Mouse (Mus musculus): ENCODE measurements around the gene Mrpl40. TPM values are rescaled to one million over a fixed set of nuclear protein-coding genes. Genes with fewer than 3 reads are reported as not detected.

The Mrpl40 gene
- polyA plus RNA-seq, 1 experiment from 2014 or later = 57.8 TPM

GRCm38 (mm10) chr16:18822925-18823324 is 53.7 kb downstream of the Mrpl40 start:
- WGBS (ENCODE audit: insufficient replicate concordance) = 64% methylated on average over 4 of the region's 4 CpGs
- peaks cover 11% of the 10 kb centered on the region for H3K4me1 ChIP-seq (replicated peaks)

GRCm38 (mm10) chr16:18822356-18822755 is 54.3 kb downstream of the Mrpl40 start:
- H3K4me3 ChIP-seq (replicated peaks) = no peak overlapping the region
- no peak overlapping the region for H3K9ac ChIP-seq
- no peak overlapping the region for H3K27ac ChIP-seq (replicated peaks)
- H3K27me3 ChIP-seq = no peaks in the 10 kb centered on the region
- H3K9me3 ChIP-seq (replicated peaks) = no peaks in the 10 kb centered on the region
- H3K4me2 ChIP-seq = no peak overlapping the region
- no peak for ATAC-seq (ENCODE audit: insufficient read depth)
- H3K36me3 ChIP-seq (replicated peaks) = peaks cover 98% of the 10 kb centered on the region
- 30% methylated on average over 1 of the region's 1 CpGs for WGBS (ENCODE audit: insufficient replicate concordance)
- H3K4me1 ChIP-seq (replicated peaks) = peaks cover 11% of the 10 kb centered on the region

More at GRCm38 (mm10) chr16:18822925-18823324, 53.7 kb downstream of the Mrpl40 start:
- Histone ChIP-seq H3K36me3 (replicated peaks) (peaks cover 98% of the 10 kb centered on the region), H3K9ac (no peak overlapping the region), H3K4me2 (no peak overlapping the region), H3K9me3 (replicated peaks) (no peaks in the 10 kb centered on the region), H3K27me3 (no peaks in the 10 kb centered on the region), H3K4me3 (replicated peaks) (no peak overlapping the region), H3K27ac (replicated peaks) (no peak overlapping the region)
- ATAC-seq (ENCODE audit: insufficient read depth) = no peak

Other genes starting within 250 kb of the Mrpl40 start
- 3.5 and 3.6 TPM in 2 replicates for gene Sept5, start 246.9 kb downstream of the Mrpl40 start, polyA plus RNA-seq (2015; fragmentation: Nextera tagmentation; extraction: Ambion mirVana)
- gene Cldn5, start 100.0 kb downstream of the Mrpl40 start, polyA plus RNA-seq (2015; fragmentation: Nextera tagmentation; extraction: Ambion mirVana) = 8.4 and 8.5 TPM in 2 replicates
- 39.5 and 40.6 TPM in 2 replicates for gene Ufd1, start 65.1 kb downstream of the Mrpl40 start, polyA plus RNA-seq (2015; fragmentation: Nextera tagmentation; extraction: Ambion mirVana)
- gene Cdc45, start 64.9 kb downstream of the Mrpl40 start, polyA plus RNA-seq (2015; fragmentation: Nextera tagmentation; extraction: Ambion mirVana) = 40.7 and 42.7 TPM in 2 replicates
- 19.1 and 19.9 TPM in 2 replicates for gene 2510002D24Rik, start 40.3 kb downstream of the Mrpl40 start, polyA plus RNA-seq (2015; fragmentation: Nextera tagmentation; extraction: Ambion mirVana)
- not detected in 2 replicates for gene Gm28539, start 40.3 kb downstream of the Mrpl40 start, polyA plus RNA-seq (2015; fragmentation: Nextera tagmentation; extraction: Ambion mirVana)
- 5.4 and 6.7 TPM in 2 replicates for gene Hira, start 175 bp upstream of the Mrpl40 start, polyA plus RNA-seq (2015; fragmentation: Nextera tagmentation; extraction: Ambion mirVana)

Measured in liver, embryonic 15.5 days (tissue).